Comparison of ENCODE assay signal across 26 mouse cellular contexts in genomic region chr16:90281406-90281805, GRCm38 (mm10). TPM values are rescaled to one million over a fixed set of nuclear protein-coding genes. Genes with fewer than 3 reads are reported as not detected.
DNase-seq lines count a peak whose midpoint lies in the region; ATAC-seq and TF ChIP-seq lines count a peak whose summit lies in the region.
"Had no signal": no experiment of that assay in that cellular context is flagged by ENCODE, and none has a peak within 500 bp of the region (broad histone marks: within the 10 kb centered on the region; RNA-seq: fewer than 3 reads in every experiment).

No protein-coding gene starts in this region.

- no peak overlapping the region for H3K9ac ChIP-seq in forebrain, embryonic 15.5 days (replicated peaks)
- no peak overlapping the region for H3K9ac ChIP-seq in hindbrain, embryonic 12.5 days
- no peak overlapping the region for H3K9ac ChIP-seq in hindbrain, embryonic 16.5 days (ENCODE audit: low read depth, low read length)
- no peak overlapping the region for H3K9ac ChIP-seq in neural tube, embryonic 13.5 days
- H3K9ac ChIP-seq in liver, postnatal 0 days (replicated peaks), result no peak overlapping the region
- H3K9ac ChIP-seq in midbrain, embryonic 13.5 days (replicated peaks), result no peak overlapping the region
- H3K9ac ChIP-seq: embryonic facial prominence, embryonic 15.5 days; hindbrain, embryonic 15.5 days had no signal

- H3K4me3 ChIP-seq in forebrain, embryonic 10.5 days, result peak overlapping the region; percentile 100; the same call in 1 of the 2 replicates
- H3K4me3 ChIP-seq in forebrain, embryonic 15.5 days, result no peak overlapping the region
- no peak overlapping the region for H3K4me3 ChIP-seq in hindbrain, embryonic 12.5 days
- H3K4me3 ChIP-seq in hindbrain, embryonic 16.5 days (ENCODE audit: low read length), result no peak overlapping the region
- no peak overlapping the region for H3K4me3 ChIP-seq in neural tube, embryonic 13.5 days
- H3K4me3 ChIP-seq in liver, postnatal 0 days (ENCODE audit: low read depth, low read length), result peak overlapping the region; percentile 3; the same call in 1 of the 2 replicates
- no peak overlapping the region for H3K4me3 ChIP-seq in midbrain, embryonic 13.5 days (replicated peaks)
- H3K4me3 ChIP-seq: embryonic facial prominence, embryonic 15.5 days; hindbrain, embryonic 15.5 days; layer of hippocampus, adult 2 months; myocyte had no signal

- no peaks in the 10 kb centered on the region for H3K9me3 ChIP-seq in forebrain, embryonic 10.5 days
- no peaks in the 10 kb centered on the region for H3K9me3 ChIP-seq in forebrain, embryonic 15.5 days
- no peaks in the 10 kb centered on the region for H3K9me3 ChIP-seq in hindbrain, embryonic 12.5 days (replicated peaks)
- H3K9me3 ChIP-seq in hindbrain, embryonic 16.5 days (ENCODE audit: control insufficient read depth, low read length), result no peaks in the 10 kb centered on the region
- no peaks in the 10 kb centered on the region for H3K9me3 ChIP-seq in neural tube, embryonic 13.5 days
- no peaks in the 10 kb centered on the region for H3K9me3 ChIP-seq in liver, postnatal 0 days (ENCODE audit: low read length)
- no peaks in the 10 kb centered on the region for H3K9me3 ChIP-seq in midbrain, embryonic 13.5 days
- H3K9me3 ChIP-seq: embryonic facial prominence, embryonic 15.5 days; hindbrain, embryonic 15.5 days had no signal

- TF ChIP-seq CTCF in liver, postnatal 0 days (IDR thresholded peaks at IDR 0.05; ENCODE audit: low read depth), result no peak

- TF ChIP-seq EP300 in liver, postnatal 0 days (IDR thresholded peaks at IDR 0.05; ENCODE audit: low read depth), result no peak

- 91% methylated on average over 9 of the region's 9 CpGs for WGBS in forebrain, embryonic 10.5 days
- WGBS in forebrain, embryonic 15.5 days, result 95% methylated on average over 9 of the region's 9 CpGs
- 94% methylated on average over 9 of the region's 9 CpGs for WGBS in hindbrain, embryonic 12.5 days
- 93% methylated on average over 9 of the region's 9 CpGs for WGBS in hindbrain, embryonic 16.5 days
- 92% methylated on average over 9 of the region's 9 CpGs for WGBS in neural tube, embryonic 13.5 days
- 81% methylated on average over 9 of the region's 9 CpGs for WGBS in liver, postnatal 0 days (ENCODE audit: insufficient replicate concordance)
- 94% methylated on average over 9 of the region's 9 CpGs for WGBS in midbrain, embryonic 13.5 days

- no peak for ATAC-seq in forebrain, embryonic 15.5 days (replicated peaks)
- no peak for ATAC-seq in hindbrain, embryonic 12.5 days (ENCODE audit: low FRiP score)
- no peak for ATAC-seq in hindbrain, embryonic 16.5 days
- no peak for ATAC-seq in neural tube, embryonic 13.5 days (ENCODE audit: low read depth)
- ATAC-seq in liver, postnatal 0 days, result no peak
- no peak for ATAC-seq in midbrain, embryonic 13.5 days
- ATAC-seq: Patski had no signal

- H3K27me3 ChIP-seq in forebrain, embryonic 10.5 days (ENCODE audit: poor library complexity, severe bottlenecking), result no peaks in the 10 kb centered on the region
- no peaks in the 10 kb centered on the region for H3K27me3 ChIP-seq in forebrain, embryonic 15.5 days
- H3K27me3 ChIP-seq in hindbrain, embryonic 12.5 days, result no peaks in the 10 kb centered on the region
- no peaks in the 10 kb centered on the region for H3K27me3 ChIP-seq in hindbrain, embryonic 16.5 days (replicated peaks; ENCODE audit: control insufficient read depth, insufficient read depth, low read length)
- no peaks in the 10 kb centered on the region for H3K27me3 ChIP-seq in neural tube, embryonic 13.5 days
- no peaks in the 10 kb centered on the region for H3K27me3 ChIP-seq in liver, postnatal 0 days (ENCODE audit: insufficient read depth, low read length)
- no peaks in the 10 kb centered on the region for H3K27me3 ChIP-seq in midbrain, embryonic 13.5 days
- H3K27me3 ChIP-seq: embryonic facial prominence, embryonic 15.5 days; hindbrain, embryonic 15.5 days; Patski had no signal

- H3K4me2 ChIP-seq in forebrain, embryonic 15.5 days (replicated peaks), result no peak overlapping the region
- H3K4me2 ChIP-seq in hindbrain, embryonic 12.5 days (replicated peaks), result peak overlapping the region; percentile 13; the same call in 1 of the 2 replicates
- H3K4me2 ChIP-seq in hindbrain, embryonic 16.5 days (ENCODE audit: low read length), result no peak overlapping the region
- peak overlapping the region; percentile 4; the same call in 1 of the 2 replicates for H3K4me2 ChIP-seq in neural tube, embryonic 13.5 days
- H3K4me2 ChIP-seq in liver, postnatal 0 days (ENCODE audit: low read depth, low read length), result no peak overlapping the region; the same call in 1 of the 2 replicates
- no peak overlapping the region for H3K4me2 ChIP-seq in midbrain, embryonic 13.5 days (replicated peaks)
- H3K4me2 ChIP-seq: embryonic facial prominence, embryonic 15.5 days; heart, embryonic 11.5 days; hindbrain, embryonic 15.5 days had no signal

- H3K27ac ChIP-seq in forebrain, embryonic 10.5 days, result no peak overlapping the region
- no peak overlapping the region for H3K27ac ChIP-seq in forebrain, embryonic 15.5 days (replicated peaks)
- no peak overlapping the region for H3K27ac ChIP-seq in hindbrain, embryonic 12.5 days
- no peak overlapping the region for H3K27ac ChIP-seq in hindbrain, embryonic 16.5 days (ENCODE audit: low read depth, low read length)
- no peak overlapping the region for H3K27ac ChIP-seq in neural tube, embryonic 13.5 days (replicated peaks)
- H3K27ac ChIP-seq in liver, postnatal 0 days (ENCODE audit: low read depth), result peak overlapping the region; percentile 32; the same call in 1 of the 2 replicates
- H3K27ac ChIP-seq in midbrain, embryonic 13.5 days, result no peak overlapping the region
- H3K27ac ChIP-seq: embryonic facial prominence, embryonic 15.5 days; hindbrain, embryonic 15.5 days; layer of hippocampus, adult 2 months had no signal

- H3K4me1 ChIP-seq in forebrain, embryonic 10.5 days, result peaks cover 51% of the 10 kb centered on the region
- peaks cover 51% of the 10 kb centered on the region for H3K4me1 ChIP-seq in forebrain, embryonic 15.5 days
- peaks cover 40% of the 10 kb centered on the region for H3K4me1 ChIP-seq in hindbrain, embryonic 12.5 days
- H3K4me1 ChIP-seq in hindbrain, embryonic 16.5 days (ENCODE audit: control insufficient read depth, insufficient read depth, low read depth, low read length), result peaks cover 25% of the 10 kb centered on the region
- peaks cover 52% of the 10 kb centered on the region for H3K4me1 ChIP-seq in neural tube, embryonic 13.5 days (replicated peaks)
- peaks cover 48% of the 10 kb centered on the region for H3K4me1 ChIP-seq in liver, postnatal 0 days (ENCODE audit: insufficient read depth)
- H3K4me1 ChIP-seq in midbrain, embryonic 13.5 days (replicated peaks), result peaks cover 50% of the 10 kb centered on the region

- no peak for DNase-seq in forebrain, embryonic 10.5 days (ENCODE audit: extremely low spot score, low spot score)
- DNase-seq in neural tube, embryonic 10.5 days (ENCODE audit: extremely low spot score, low spot score), result no peak
- no peak for DNase-seq in liver, postnatal 0 days
- DNase-seq: adrenal gland, postnatal 14 days; cerebellum, adult 18-20 months; cerebellum, postnatal 25 days; embryo, embryonic 11 days; gastrocnemius, postnatal 36 days; heart, postnatal 14 days; kidney, adult 18-20 months; kidney, postnatal 14 days; left cerebral cortex, postnatal 4 days; lung, adult 2 months; midbrain, embryonic 14.5 days; right cerebral cortex, postnatal 25 days had no signal

- peaks cover 12% of the 10 kb centered on the region for H3K36me3 ChIP-seq in forebrain, embryonic 10.5 days (replicated peaks)
- H3K36me3 ChIP-seq in forebrain, embryonic 15.5 days, result no peaks in the 10 kb centered on the region
- H3K36me3 ChIP-seq in hindbrain, embryonic 12.5 days, result no peaks in the 10 kb centered on the region
- H3K36me3 ChIP-seq in hindbrain, embryonic 16.5 days (ENCODE audit: control insufficient read depth, insufficient read depth, low read length), result no peaks in the 10 kb centered on the region
- H3K36me3 ChIP-seq in neural tube, embryonic 13.5 days, result no peaks in the 10 kb centered on the region
- no peaks in the 10 kb centered on the region for H3K36me3 ChIP-seq in liver, postnatal 0 days (replicated peaks; ENCODE audit: insufficient read depth, low read length)
- H3K36me3 ChIP-seq in midbrain, embryonic 13.5 days, result no peaks in the 10 kb centered on the region
- H3K36me3 ChIP-seq: embryonic facial prominence, embryonic 15.5 days; hindbrain, embryonic 15.5 days had no signal

RNA-seq across cellular contexts. Expression of gene Scaf4, which starts 2.9 kb away (rescaled TPM):
- polyA plus RNA-seq in forebrain, embryonic 10.5 days (2016; fragmentation: Nextera tagmentation; extraction: Ambion mirVana), result 30.9 and 36.0 TPM in 2 replicates
- polyA plus RNA-seq in forebrain, embryonic 15.5 days (2015; fragmentation: Nextera tagmentation; extraction: Ambion mirVana), result 25.0 and 28.5 TPM in 2 replicates
- 36.2 and 38.7 TPM in 2 replicates for polyA plus RNA-seq in hindbrain, embryonic 12.5 days (2016; fragmentation: Nextera tagmentation; extraction: Ambion mirVana)
- 17.1 and 23.2 TPM in 2 replicates for polyA plus RNA-seq in hindbrain, embryonic 16.5 days (2015; fragmentation: Nextera tagmentation; extraction: Ambion mirVana)
- 26.4 and 30.3 TPM in 2 replicates for polyA plus RNA-seq in neural tube, embryonic 13.5 days (2015; fragmentation: Nextera tagmentation; extraction: Ambion mirVana)
- polyA plus RNA-seq in liver, postnatal 0 days (2015; fragmentation: Nextera tagmentation; extraction: Ambion mirVana), result 6.2 TPM in 2 replicates
- polyA plus RNA-seq in midbrain, embryonic 13.5 days (2015; fragmentation: Nextera tagmentation; extraction: Ambion mirVana), result 25.1 and 29.4 TPM in 2 replicates

Comparison
In these comparisons a context has a peak if more than half of its experiments do, and no peak if none do; other contexts are left out.
1. H3K4me3 ChIP-seq: peak in forebrain, embryonic 10.5 days (single experiment) and liver, postnatal 0 days (single experiment); none in forebrain, embryonic 15.5 days (single experiment), hindbrain, embryonic 12.5 days (single experiment), hindbrain, embryonic 16.5 days (single experiment), neural tube, embryonic 13.5 days (single experiment) and midbrain, embryonic 13.5 days (single experiment).
2. H3K4me2 ChIP-seq: peak in hindbrain, embryonic 12.5 days (single experiment) and neural tube, embryonic 13.5 days (single experiment); none in forebrain, embryonic 15.5 days (single experiment), hindbrain, embryonic 16.5 days (single experiment), liver, postnatal 0 days (single experiment) and midbrain, embryonic 13.5 days (single experiment).